Mouse (Mus musculus) left cerebral cortex, adult 2 months (tissue): ENCODE data around the gene Slc22a8. TPM values are rescaled to one million over a fixed set of nuclear protein-coding genes. Genes with fewer than 3 reads are reported as not detected.

Experiments used
- DNase-seq, 2 experiments: peaks; one replicate each; pipeline ENCODE4 v3.0.0; 2021 to 2022; ENCODE audit warnings: low spot score in 2 of 2, mixed read lengths in 1 of 2; ENCODE audit errors: extremely low spot score in 1 of 2
- H3K27ac ChIP-seq: fragments of 200-600 bp; 2 replicates; pipeline ENCODE4 v1.8.1; 2022
- H3K4me3 ChIP-seq: fragments of 200-600 bp; 2 replicates; pipeline ENCODE4 v1.8.1; 2022
- CTCF ChIP-seq: fragments of 200-600 bp; IDR thresholded peaks from 2 replicates; pipeline ENCODE4 v1.8.1; 2022; ENCODE audit warnings: antibody characterized with exemption, mild to moderate bottlenecking, moderate library complexity
- intact Hi-C: fragments of 180-260 bp; cut with DNase I; formaldehyde crosslinking; loops from one replicate; pipeline ENCODE4 v1.15.1; 2025
- long read RNA-seq, 2 experiments: library from polyadenylated mRNA; stranded (forward); transcript quantifications; one replicate each; pipeline ENCODE4 v2.0.0; 2021; ENCODE audit warnings: borderline mapping rate in 2 of 2
- total RNA-seq, 2 experiments: library from RNA; stranded (reverse); gene quantifications; 2 replicates each; pipeline ENCODE4 v1.2.3; 2021

The Slc22a8 gene
- 10 to 100 TPM; 12.5 TPM for total RNA-seq
- long read RNA-seq, experiment 1, transcript Slc22a8-201 (12 exons, 3,444 nt): major isoform, 11 of 27 reads
- long read RNA-seq, experiment 1, partial matches to known transcripts: 5 of 27 reads
- long read RNA-seq, experiment 1, other reads (novel, unspliced or antisense): 10 of 27 reads
- long read RNA-seq, experiment 2, transcript Slc22a8-201 (12 exons, 3,444 nt): major isoform, 15 of 34 reads
- long read RNA-seq, experiment 2, partial matches to known transcripts: 7 of 34 reads
- long read RNA-seq, experiment 2, other reads (novel, unspliced or antisense): 10 of 34 reads

DNA sequence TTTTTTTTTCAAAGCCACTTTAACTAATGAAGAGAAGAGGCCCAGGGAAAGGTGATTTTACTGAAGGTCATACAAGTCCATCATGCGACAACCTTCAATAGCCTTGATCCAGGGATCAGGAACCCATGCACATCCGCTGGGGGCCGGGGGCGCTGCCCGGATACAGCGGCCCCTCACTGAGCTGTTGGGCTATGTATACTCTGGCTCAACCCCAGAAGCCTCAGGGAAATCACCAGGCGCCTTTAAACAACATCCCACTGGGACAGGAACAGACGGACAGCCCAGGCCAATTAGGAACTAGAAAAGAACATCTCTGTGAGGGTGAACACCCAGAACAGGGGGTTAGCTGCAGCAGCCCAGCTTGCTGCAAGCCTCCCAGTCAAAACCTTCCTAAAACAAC lies at the start of gene Slc22a8:
TSS of gene Slc22a8 (plus strand) at position 301 of the 400 bp plus-strand sequence.
- no peak for DNase-seq
- Histone ChIP-seq H3K27ac (peak within 1 kb of the TSS; percentile 58), H3K4me3 (peak within 1 kb of the TSS; percentile 31)
- TF ChIP-seq CTCF: no peak
- intact Hi-C loops: no loop called here

DNA sequence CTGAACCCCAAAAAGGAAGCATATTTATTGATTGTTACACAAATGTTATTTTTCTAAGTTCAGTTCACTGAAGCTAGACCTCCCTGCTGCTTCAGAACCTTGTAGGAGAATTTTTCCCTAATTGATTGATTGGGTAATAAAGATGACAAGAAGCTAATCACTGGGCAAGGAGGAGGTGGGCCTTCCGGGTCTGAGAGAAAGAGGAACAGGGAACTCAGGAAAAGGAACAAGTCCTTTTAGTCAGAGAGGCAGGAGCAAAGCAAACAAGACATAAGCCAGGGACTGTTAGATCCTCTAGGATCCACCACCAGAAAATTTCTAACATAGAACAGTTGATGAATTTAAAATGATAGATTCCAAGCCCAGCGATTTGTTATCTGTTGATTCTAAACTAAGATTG lies 32.2 kb upstream of the Slc22a8 start:
- Histone ChIP-seq H3K27ac (no peak overlapping the region), H3K4me3 (no peak overlapping the region)
- TF ChIP-seq CTCF: no peak
- no peak for DNase-seq
- intact Hi-C loops: no loop called here

DNA sequence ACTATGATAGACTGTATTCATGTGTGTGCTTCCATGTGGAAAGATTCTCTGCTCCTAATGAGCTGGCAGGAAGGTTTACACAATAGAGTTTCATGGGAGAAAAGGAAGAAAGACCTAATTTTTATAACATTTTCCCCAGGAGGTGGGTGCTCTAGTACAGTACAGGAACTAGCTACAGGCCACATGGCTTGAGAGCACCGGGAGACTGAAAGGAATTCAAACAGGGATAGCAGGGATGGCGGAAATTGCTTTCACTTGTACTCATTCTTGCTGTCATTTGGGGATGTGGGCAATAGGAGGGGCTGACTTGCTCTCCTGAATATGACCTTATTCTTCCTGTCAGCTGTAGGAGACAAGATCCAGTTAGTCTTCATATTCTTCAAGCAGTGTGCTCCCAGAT lies 27.0 kb upstream of the Slc22a8 start:
- DNase-seq: no peak
- intact Hi-C loops: loop anchor here (2.0 kb wide), 1 partner anchor 27 kb away; no protein-coding TSS in a partner anchor
- no peak overlapping the region for H3K4me3 ChIP-seq
- peak overlapping the region; percentile 32; the same call in 1 of the 2 replicates for H3K27ac ChIP-seq
- TF ChIP-seq CTCF: no peak

DNA sequence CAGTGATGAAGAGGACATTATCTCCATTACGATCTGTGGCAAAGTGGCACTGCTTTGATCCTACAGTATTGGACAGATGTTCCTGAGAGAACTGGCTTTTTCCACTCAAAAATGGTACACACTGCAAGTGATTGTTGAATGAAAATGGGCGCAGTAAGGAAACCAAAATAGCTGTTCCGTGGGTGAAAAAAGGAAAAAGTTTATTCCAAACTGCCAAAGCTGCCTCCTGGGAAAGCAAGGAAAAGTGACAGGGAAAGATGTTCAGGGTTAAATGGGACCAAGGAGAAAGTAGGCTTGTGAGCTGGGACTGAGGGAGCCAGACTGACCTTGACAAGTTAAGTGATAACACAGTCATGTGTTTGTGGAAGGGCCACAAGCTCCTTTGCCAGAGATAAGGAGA lies 26.6 kb upstream of the Slc22a8 start:
- DNase-seq: no peak
- Histone ChIP-seq H3K27ac (peak overlapping the region; percentile 74), H3K4me3 (no peak overlapping the region)
- intact Hi-C loops: loop anchor here (2.0 kb wide), 1 partner anchor 28 kb away; no protein-coding TSS in a partner anchor
- TF ChIP-seq CTCF: no peak

DNA sequence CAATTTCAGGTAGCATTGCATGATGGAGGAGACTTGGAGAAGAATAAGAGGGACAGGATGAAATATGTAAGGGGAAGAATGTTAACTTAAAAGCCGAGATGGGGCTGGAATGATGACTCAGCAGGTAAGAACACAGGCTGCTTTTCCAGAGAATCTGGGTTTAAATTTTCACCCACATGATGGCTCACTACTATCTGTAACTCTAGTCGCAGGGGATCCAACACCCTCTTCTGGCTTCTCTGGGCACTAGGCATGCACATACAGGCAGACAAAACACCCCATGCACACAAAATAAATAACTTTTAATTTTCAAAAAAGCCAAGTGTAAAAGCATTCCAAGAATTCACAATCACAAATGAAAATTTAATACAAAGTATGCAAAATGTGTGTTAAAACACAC lies 25.8 kb upstream of the Slc22a8 start:
- Histone ChIP-seq H3K27ac (peak overlapping the region; percentile 74), H3K4me3 (no peak overlapping the region)
- intact Hi-C loops: loop anchor here (2.0 to 5.0 kb wide), 2 partner anchors 28 to 252 kb away; partner anchors contain the start of gene Ttc9c
- no peak for DNase-seq
- TF ChIP-seq CTCF: peak; percentile 14

DNA sequence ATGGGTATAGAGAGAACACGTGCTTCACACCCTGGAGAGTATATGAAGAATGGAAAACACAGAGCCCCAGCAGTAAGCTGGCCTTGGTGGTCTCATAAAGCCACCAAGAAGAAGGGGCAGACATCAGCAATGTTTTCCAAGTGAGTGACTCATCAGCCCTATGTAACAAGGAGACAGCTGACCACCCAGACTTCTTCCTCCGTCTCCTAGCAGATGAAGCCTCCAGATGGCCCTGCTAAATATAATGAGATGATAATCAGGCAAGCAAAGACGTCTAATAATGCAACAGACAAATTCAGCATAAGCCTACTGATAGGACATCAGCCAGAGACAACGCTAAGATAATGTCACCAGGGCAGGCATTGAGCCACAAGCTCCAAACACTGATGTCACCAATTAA lies 25.1 kb upstream of the Slc22a8 start:
- DNase-seq: no peak
- Histone ChIP-seq H3K4me3 (no peak overlapping the region), H3K27ac (peak overlapping the region; percentile 48)
- intact Hi-C loops: loop anchor here (1.0 to 5.0 kb wide), 3 partner anchors 29 to 251 kb away; partner anchors contain the start of gene Ttc9c
- no peak for TF ChIP-seq CTCF

DNA sequence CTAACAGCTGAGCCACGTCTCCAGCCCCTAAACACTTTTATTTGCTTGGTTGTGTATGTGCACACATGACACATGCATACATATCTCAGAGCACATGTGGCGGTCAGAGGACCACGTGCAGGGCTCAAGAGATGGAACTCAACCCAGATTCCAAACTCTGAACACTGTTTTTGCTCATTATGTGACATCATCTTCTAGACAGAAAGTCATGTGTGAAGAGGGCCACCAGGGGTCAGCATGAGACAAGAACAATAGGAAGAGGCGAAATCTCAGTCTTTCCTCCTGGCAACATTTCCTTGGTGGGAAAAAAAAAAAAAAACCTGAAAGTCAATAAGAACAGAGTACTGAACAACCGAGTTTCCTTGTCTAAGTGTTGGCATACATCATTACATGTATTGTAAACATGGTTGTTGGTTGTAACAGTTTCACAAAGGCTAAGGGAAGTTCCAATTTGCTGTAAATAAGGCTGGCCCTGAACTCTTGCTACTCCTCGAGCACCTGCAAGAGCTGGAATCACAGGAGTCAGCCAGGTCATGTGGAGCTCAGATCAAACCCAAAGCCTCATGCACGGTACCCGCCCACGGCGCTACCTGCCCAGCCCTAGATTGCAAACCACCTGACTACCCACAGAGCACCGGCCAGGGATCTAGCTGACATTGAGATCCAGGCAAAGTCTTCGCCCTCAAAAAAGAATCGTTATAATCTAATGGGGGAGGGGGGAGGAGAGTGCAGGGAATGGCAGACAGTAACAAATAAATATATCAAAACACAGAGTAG lies 23.8 kb upstream of the Slc22a8 start:
- intact Hi-C loops: loop anchor here (5.0 kb wide), 1 partner anchor 250 kb away; the partner anchor contains the start of gene Ttc9c

DNA sequence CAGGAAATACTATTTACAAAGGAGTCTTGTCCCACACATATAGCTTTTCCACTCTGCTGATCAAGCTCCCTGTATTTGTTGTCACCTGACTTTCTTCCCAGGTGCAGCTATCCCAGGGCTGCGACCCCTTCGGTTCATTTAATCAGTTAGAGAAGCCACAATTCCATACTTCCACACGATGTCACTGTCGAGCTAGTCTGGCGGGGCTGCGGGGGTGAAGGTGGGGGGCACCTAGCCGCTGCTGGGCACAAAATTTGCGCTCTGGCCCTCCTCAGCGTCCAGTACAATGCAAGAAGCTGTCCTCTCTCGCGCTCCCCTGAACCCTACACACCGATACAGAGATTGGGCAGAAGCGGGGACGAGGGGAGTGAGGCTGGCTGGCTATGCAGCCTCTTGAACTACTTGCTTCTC lies 21.6 kb upstream of the Slc22a8 start:
- intact Hi-C loops: loop anchor here (2.0 to 5.0 kb wide), 2 partner anchors 149 to 248 kb away; partner anchors contain the start of gene Ttc9c
- peak; percentile 50 to 63 for DNase-seq
- H3K27ac ChIP-seq: no peak overlapping the region; the same call in 1 of the 2 replicates
- peak overlapping the region; percentile 39 for H3K4me3 ChIP-seq
- peak; percentile 69 for TF ChIP-seq CTCF

More for the DNA sequence above, 23.8 kb upstream of the Slc22a8 start:
- DNase-seq: peak; percentile 37
- no peak overlapping the region for H3K4me3 ChIP-seq
- peak overlapping the region; percentile 57; the same call in 1 of the 2 replicates for H3K27ac ChIP-seq
- peak; percentile 55 for TF ChIP-seq CTCF

DNA sequence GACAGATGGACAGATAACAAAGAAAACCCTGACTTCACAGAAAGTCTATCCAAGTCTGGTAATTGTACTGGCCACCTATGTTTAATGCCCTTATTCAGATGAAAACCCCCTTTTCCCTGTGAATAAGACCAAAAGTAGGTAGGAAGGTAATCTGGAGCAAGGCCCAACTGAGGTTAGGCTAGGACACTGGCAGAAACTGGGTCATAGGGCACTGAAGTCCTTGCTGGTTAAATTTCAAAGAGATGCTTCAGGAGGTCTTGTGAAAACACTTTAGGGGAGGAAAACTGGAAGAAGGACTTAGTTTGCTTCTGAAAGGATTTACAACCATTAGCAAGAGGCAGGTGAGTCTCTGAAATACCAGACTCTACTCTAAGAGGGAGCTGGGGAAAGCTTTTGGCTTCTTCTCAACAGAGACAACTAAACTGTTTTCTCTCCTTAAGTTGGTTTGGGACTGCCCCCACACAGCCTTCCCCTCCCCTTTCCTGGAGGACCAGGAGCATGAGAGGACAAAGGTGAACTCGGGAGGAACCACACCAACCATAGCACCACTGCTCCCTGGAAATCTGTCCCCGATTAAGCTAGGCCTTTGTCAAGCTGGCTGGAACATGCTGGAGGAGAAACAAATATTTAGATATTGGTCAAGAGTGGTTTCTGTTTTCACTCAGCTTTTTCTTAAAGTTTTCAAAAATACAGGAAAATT lies 20.6 kb upstream of the Slc22a8 start:
- no peak for DNase-seq
- Histone ChIP-seq H3K27ac (no peak overlapping the region), H3K4me3 (no peak overlapping the region)
- no peak for TF ChIP-seq CTCF
- intact Hi-C loops: no loop called here

DNA sequence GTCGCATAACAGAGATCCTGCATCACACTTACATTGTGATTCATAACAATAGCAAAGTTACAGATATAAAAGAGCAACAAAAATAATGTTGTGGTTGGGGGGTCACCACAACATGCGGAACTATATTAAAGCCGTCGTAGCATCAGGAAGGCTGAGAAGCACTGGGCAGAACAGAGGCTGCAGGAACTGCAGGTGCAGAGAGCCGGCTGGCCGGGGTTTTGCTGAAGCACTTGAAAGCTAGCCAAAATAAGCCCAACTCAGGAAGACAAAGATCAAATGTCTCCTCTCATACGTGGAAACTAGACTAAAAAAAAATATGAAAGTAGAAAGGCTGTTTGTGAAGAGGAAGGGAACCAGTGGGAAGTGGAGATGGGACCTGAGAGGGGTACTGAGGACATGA lies 19.3 kb upstream of the Slc22a8 start:
- H3K4me3 ChIP-seq: no peak overlapping the region
- DNase-seq: no peak
- no peak for TF ChIP-seq CTCF
- H3K27ac ChIP-seq: no peak overlapping the region; the same call in 1 of the 2 replicates
- intact Hi-C loops: no loop called here

DNA sequence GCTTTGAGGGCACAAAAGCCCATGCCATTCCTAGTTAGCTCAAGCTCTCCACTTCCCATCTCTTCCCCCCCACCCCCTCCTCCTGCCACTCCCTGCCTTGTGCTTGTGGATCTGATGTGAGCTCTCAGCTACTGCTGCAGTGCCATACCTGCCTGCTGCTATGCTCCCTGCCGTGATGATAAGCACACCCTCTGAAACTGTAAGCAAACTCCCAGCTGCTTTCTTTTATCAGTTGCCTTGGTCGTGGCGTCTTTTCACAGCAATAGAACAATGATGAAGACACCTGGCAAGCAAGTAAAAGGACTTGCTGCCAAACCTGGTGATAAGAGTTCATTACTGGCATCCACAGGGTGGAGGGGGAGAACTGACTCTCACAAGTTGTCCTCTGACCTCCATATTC lies 18.6 kb upstream of the Slc22a8 start:
- no peak overlapping the region for H3K4me3 ChIP-seq
- no peak overlapping the region for H3K27ac ChIP-seq
- no peak for DNase-seq
- no peak for TF ChIP-seq CTCF
- intact Hi-C loops: no loop called here

DNA sequence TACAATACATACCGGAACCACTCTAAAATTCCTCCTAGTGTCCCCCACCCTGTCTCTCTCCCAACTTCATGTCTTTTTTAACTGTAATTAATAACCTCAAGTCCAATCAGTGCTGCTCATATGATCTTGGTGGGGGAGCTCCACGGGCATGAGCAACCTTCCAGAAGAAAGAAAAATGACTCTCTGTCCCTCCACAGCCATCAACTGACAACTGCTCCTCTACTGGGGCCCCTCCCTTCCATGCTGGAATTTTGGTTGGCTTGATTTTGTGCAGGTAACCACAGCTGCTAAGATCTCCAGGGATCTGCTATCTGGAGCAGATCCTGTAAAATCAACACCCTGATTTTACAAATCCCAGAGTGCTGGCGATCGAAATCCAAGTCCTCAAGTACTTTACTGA lies 13.6 kb upstream of the Slc22a8 start:
- intact Hi-C loops: no loop called here
- H3K4me3 ChIP-seq: no peak overlapping the region
- no peak for TF ChIP-seq CTCF
- H3K27ac ChIP-seq: peak overlapping the region; percentile 83
- DNase-seq: no peak
